In genomic region chr2:29346629-29347271, GRCm38 (mm10) we compare ENCODE assay signal across 7 mouse cellular contexts. TPM values are rescaled to one million over a fixed set of nuclear protein-coding genes. Genes with fewer than 3 reads are reported as not detected.
DNase-seq lines count a peak whose midpoint lies in the region; ATAC-seq lines count a peak whose summit lies in the region.

Gene Med27 (plus strand): TSS chr2:29346819.

- DNase-seq in adrenal gland, postnatal 14 days: peak; percentile 98
- peak; percentile 97 for DNase-seq in embryonic facial prominence, embryonic 11.5 days (ENCODE audit: low spot score)
- peak; percentile 94 for DNase-seq in kidney, adult 11 months
- DNase-seq in limb, embryonic 10.5 days (ENCODE audit: low spot score): peak; percentile 97
- peak; percentile 78 for DNase-seq in spleen, adult 12 weeks (ENCODE audit: low spot score)

- WGBS in embryonic facial prominence, embryonic 11.5 days: 2% methylated on average over 41 of the region's 41 CpGs
- 2% methylated on average over 41 of the region's 41 CpGs for WGBS in limb, embryonic 10.5 days
- WGBS in midbrain, embryonic 13.5 days: 2% methylated on average over 41 of the region's 41 CpGs

- H3K4me1 ChIP-seq in embryonic facial prominence, embryonic 11.5 days (ENCODE audit: control insufficient read depth, insufficient read depth, low read length): no peaks in the 10 kb centered on the region
- H3K4me1 ChIP-seq in limb, embryonic 10.5 days: peaks cover 7% of the 10 kb centered on the region
- peaks cover 21% of the 10 kb centered on the region for H3K4me1 ChIP-seq in midbrain, embryonic 13.5 days (replicated peaks)

- H3K4me3 ChIP-seq in embryonic facial prominence, embryonic 11.5 days (ENCODE audit: low read depth, low read length): peak within 1 kb of the TSS; percentile 91
- H3K4me3 ChIP-seq in limb, embryonic 10.5 days: peak within 1 kb of the TSS; percentile 83
- H3K4me3 ChIP-seq in midbrain, embryonic 13.5 days (replicated peaks): peak within 1 kb of the TSS; percentile 86

- peak within 1 kb of the TSS; percentile 87 for H3K4me2 ChIP-seq in embryonic facial prominence, embryonic 11.5 days (ENCODE audit: low read depth, low read length)
- peak within 1 kb of the TSS; percentile 94 for H3K4me2 ChIP-seq in midbrain, embryonic 13.5 days (replicated peaks)

- peak within 1 kb of the TSS; percentile 78 for H3K9ac ChIP-seq in embryonic facial prominence, embryonic 11.5 days (replicated peaks; ENCODE audit: low read length)
- peak within 1 kb of the TSS; percentile 85 for H3K9ac ChIP-seq in midbrain, embryonic 13.5 days (replicated peaks)

- H3K27me3 ChIP-seq in embryonic facial prominence, embryonic 11.5 days (ENCODE audit: control insufficient read depth, insufficient read depth, low read length): no peaks in the 10 kb centered on the region
- H3K27me3 ChIP-seq in limb, embryonic 10.5 days (ENCODE audit: low read depth, poor library complexity, severe bottlenecking): no peaks in the 10 kb centered on the region
- no peaks in the 10 kb centered on the region for H3K27me3 ChIP-seq in midbrain, embryonic 13.5 days

- H3K27ac ChIP-seq in embryonic facial prominence, embryonic 11.5 days (replicated peaks; ENCODE audit: low read depth, low read length): no peak within 1 kb of the TSS
- H3K27ac ChIP-seq in limb, embryonic 10.5 days: peak within 1 kb of the TSS; percentile 63
- peak within 1 kb of the TSS; percentile 74 for H3K27ac ChIP-seq in midbrain, embryonic 13.5 days

- H3K9me3 ChIP-seq in embryonic facial prominence, embryonic 11.5 days (replicated peaks; ENCODE audit: control insufficient read depth, low read length): no peaks in the 10 kb centered on the region
- no peaks in the 10 kb centered on the region for H3K9me3 ChIP-seq in limb, embryonic 10.5 days (replicated peaks)
- no peaks in the 10 kb centered on the region for H3K9me3 ChIP-seq in midbrain, embryonic 13.5 days

- ATAC-seq in embryonic facial prominence, embryonic 11.5 days (replicated peaks; ENCODE audit: insufficient number of reproducible peaks, low FRiP score, low TSS enrichment, low read depth): peak; percentile 92
- peak; percentile 100 for ATAC-seq in granulocyte monocyte progenitor cell, adult 5-6 weeks (replicated peaks; ENCODE audit: poor library complexity, severe bottlenecking)
- peak; percentile 99 for ATAC-seq in midbrain, embryonic 13.5 days

- H3K36me3 ChIP-seq in embryonic facial prominence, embryonic 11.5 days (replicated peaks; ENCODE audit: control insufficient read depth, insufficient read depth, low read depth, low read length): no peaks in the 10 kb centered on the region; the same call in 1 of the 2 replicates
- peaks cover 20% of the 10 kb centered on the region for H3K36me3 ChIP-seq in limb, embryonic 10.5 days
- H3K36me3 ChIP-seq in midbrain, embryonic 13.5 days: peaks cover 21% of the 10 kb centered on the region

RNA-seq across cellular contexts. Expression of gene Med27, which starts in this region (rescaled TPM):
- 23.1 and 24.0 TPM in 2 replicates for total RNA-seq in adrenal gland, postnatal 14 days (2021)
- 54.5 and 58.3 TPM in 2 replicates for polyA plus RNA-seq in embryonic facial prominence, embryonic 11.5 days (2014; fragmentation: Nextera tagmentation; extraction: Ambion mirVana)
- 24.9 and 30.0 TPM in 2 replicates for total RNA-seq in granulocyte monocyte progenitor cell, adult 5-6 weeks (2014; fragmentation: Nextera tagmentation)
- total RNA-seq in granulocyte monocyte progenitor cell, adult 5-6 weeks (2017): 8.9 and 11.5 TPM in 2 replicates
- polyA plus RNA-seq in limb, embryonic 10.5 days (2016; fragmentation: Nextera tagmentation; extraction: Ambion mirVana): 55.2 and 56.3 TPM in 2 replicates
- 89.3 and 90.9 TPM in 2 replicates for polyA plus RNA-seq in midbrain, embryonic 13.5 days (2015; fragmentation: Nextera tagmentation; extraction: Ambion mirVana)
